Mouse (Mus musculus) retina, postnatal 1 day (tissue): ENCODE data around the gene Ntrk3.

ENCODE experiments used
- DNase-seq: peaks from one replicate; pipeline ENCODE4 v3.0.0-alpha.2; 2012

The Ntrk3 gene

GRCm38 (mm10) chr7:78179996-78180665 is 557.7 kb downstream of the Ntrk3 start:
- DNase-seq = no peak

- no peak for DNase-seq
These were observed 565.4 kb downstream of the Ntrk3 start for GRCm38 (mm10) chr7:78172267-78172955.

- DNase-seq = peak; percentile 10
These were observed 572.3 kb downstream of the Ntrk3 start for GRCm38 (mm10) chr7:78165466-78165865.

- DNase-seq = no peak
These were observed 579.9 kb downstream of the Ntrk3 start for GRCm38 (mm10) chr7:78157946-78158345.

GRCm38 (mm10) chr7:78145251-78145650 is 592.6 kb downstream of the Ntrk3 start:
- DNase-seq = peak; percentile 36

GRCm38 (mm10) chr7:78144849-78145248 is 593.0 kb downstream of the Ntrk3 start:
- DNase-seq = no peak

GRCm38 (mm10) chr7:78129966-78130365 is 607.8 kb downstream of the Ntrk3 start:
- DNase-seq = no peak
